Mouse (Mus musculus): Measurements from ENCODE around the gene Gm21477.
"Not testable (repeated sequence)": the region's sequence is repeated elsewhere in the genome, so short reads cannot be mapped to it uniquely, and the experiment has no call there.

Gene Gm21477

GRCm38 (mm10) chrY:87116521-87116920, at the start of gene Gm21477:
Gene Gm21477 (plus strand): TSS chrY:87116821.
- DNase-seq: not testable (repeated sequence)

All from thymus, postnatal 4 days (tissue).